ENCODE assay signal across 32 mouse cellular contexts in the genomic region with DNA sequence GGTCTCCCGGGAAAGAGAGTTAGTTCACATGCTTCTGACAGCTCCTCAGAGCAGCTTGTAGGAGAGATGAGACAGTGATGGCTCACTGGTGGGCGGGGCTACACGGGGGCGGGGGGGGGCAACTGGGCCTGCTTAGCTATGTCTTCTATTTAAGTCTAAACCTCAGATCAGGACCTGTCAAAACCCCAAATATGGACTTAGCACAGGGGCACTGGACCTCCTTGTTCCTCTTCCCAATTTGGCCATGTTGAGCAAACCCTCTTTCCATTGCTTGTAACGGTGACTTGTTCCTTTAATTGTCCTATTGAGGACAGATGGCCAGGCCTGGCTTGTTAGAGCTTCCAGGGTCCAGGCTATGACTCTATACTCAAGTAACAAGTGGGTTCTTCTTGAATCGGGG. TPM values are rescaled to one million over a fixed set of nuclear protein-coding genes. Genes with fewer than 3 reads are reported as not detected.
DNase-seq lines count a peak whose midpoint lies in the region; ATAC-seq lines count a peak whose summit lies in the region.
"Had no signal": no experiment of that assay in that cellular context is flagged by ENCODE, and none has a peak within 500 bp of the region (broad histone marks: within the 10 kb centered on the region; RNA-seq: fewer than 3 reads in every experiment).

No protein-coding gene starts in this region.

- H3K9ac ChIP-seq in kidney, embryonic 15.5 days, result no peak overlapping the region
- H3K9ac ChIP-seq: embryonic facial prominence, embryonic 15.5 days; midbrain, embryonic 15.5 days; neural tube, embryonic 12.5 days; stomach, embryonic 15.5 days had no signal

- H3K36me3 ChIP-seq in kidney, embryonic 15.5 days, result no peaks in the 10 kb centered on the region
- H3K36me3 ChIP-seq in embryonic facial prominence, embryonic 10.5 days (replicated peaks), result no peaks in the 10 kb centered on the region
- H3K36me3 ChIP-seq: embryonic facial prominence, embryonic 15.5 days; G1E; midbrain, embryonic 15.5 days; neural tube, embryonic 12.5 days; stomach, embryonic 15.5 days had no signal

- H3K4me2 ChIP-seq in kidney, embryonic 15.5 days, result no peak overlapping the region
- H3K4me2 ChIP-seq: embryonic facial prominence, embryonic 15.5 days; heart, embryonic 11.5 days; midbrain, embryonic 15.5 days; neural tube, embryonic 12.5 days; stomach, embryonic 15.5 days had no signal

- H3K27ac ChIP-seq in kidney, embryonic 15.5 days, result no peak overlapping the region
- no peak overlapping the region for H3K27ac ChIP-seq in embryonic facial prominence, embryonic 10.5 days (replicated peaks)
- H3K27ac ChIP-seq: embryonic facial prominence, embryonic 15.5 days; midbrain, embryonic 15.5 days; neural tube, embryonic 12.5 days; stomach, embryonic 15.5 days had no signal

- WGBS in kidney, embryonic 15.5 days, result 74% methylated on average over 6 of the region's 6 CpGs
- 84% methylated on average over 6 of the region's 6 CpGs for WGBS in embryonic facial prominence, embryonic 10.5 days

- peak; percentile 1 for DNase-seq in kidney, postnatal 10 days
- peak; percentile 9 to 53 for DNase-seq in spleen, postnatal 4 days (ENCODE audit: low spot score in 2 of 2)
- no peak for DNase-seq in spleen, postnatal 14 days (ENCODE audit: low spot score in 2 of 2)
- DNase-seq in embryonic facial prominence, embryonic 10.5 days (ENCODE audit: low spot score), result no peak
- DNase-seq: adrenal gland, postnatal 10 days; B cell, adult 2 months; cerebellum, adult 8-10 months; cerebellum, postnatal 36 days; kidney, adult 2 months; kidney, postnatal 14 days; lung, postnatal 10 days; retina, postnatal 1 day; thymus, adult 2 months had no signal

- no peaks in the 10 kb centered on the region for H3K4me1 ChIP-seq in kidney, embryonic 15.5 days
- H3K4me1 ChIP-seq in embryonic facial prominence, embryonic 10.5 days, result no peaks in the 10 kb centered on the region
- H3K4me1 ChIP-seq: embryonic facial prominence, embryonic 15.5 days; midbrain, embryonic 15.5 days; neural tube, embryonic 12.5 days; stomach, embryonic 15.5 days had no signal

- no peaks in the 10 kb centered on the region for H3K9me3 ChIP-seq in kidney, embryonic 15.5 days (replicated peaks)
- no peaks in the 10 kb centered on the region for H3K9me3 ChIP-seq in embryonic facial prominence, embryonic 10.5 days
- H3K9me3 ChIP-seq: embryonic facial prominence, embryonic 15.5 days; G1E; midbrain, embryonic 15.5 days; neural tube, embryonic 12.5 days; stomach, embryonic 15.5 days had no signal

- no peak for ATAC-seq in kidney, embryonic 15.5 days (replicated peaks; ENCODE audit: low FRiP score)
- ATAC-seq in megakaryocyte, adult 5-6 weeks (ENCODE audit: poor library complexity, severe bottlenecking), result peak; percentile 22
- no peak for ATAC-seq in frontal cortex, adult (ENCODE audit: low TSS enrichment)
- ATAC-seq: activated CD4-positive, CD25-positive, alpha-beta regulatory T cell, adult 4 months; forebrain, embryonic 14.5 days; midbrain, embryonic 15.5 days had no signal

- no peaks in the 10 kb centered on the region for H3K27me3 ChIP-seq in kidney, embryonic 15.5 days
- H3K27me3 ChIP-seq in embryonic facial prominence, embryonic 10.5 days (replicated peaks; ENCODE audit: low read depth, poor library complexity, severe bottlenecking), result no peaks in the 10 kb centered on the region
- H3K27me3 ChIP-seq: CH12.LX; embryonic facial prominence, embryonic 15.5 days; midbrain, embryonic 15.5 days; neural tube, embryonic 12.5 days; stomach, embryonic 15.5 days had no signal

- H3K4me3 ChIP-seq in kidney, embryonic 15.5 days (replicated peaks), result no peak overlapping the region
- no peak overlapping the region for H3K4me3 ChIP-seq in embryonic facial prominence, embryonic 10.5 days
- H3K4me3 ChIP-seq: embryonic facial prominence, embryonic 15.5 days; midbrain, embryonic 15.5 days; neural tube, embryonic 12.5 days; stomach, embryonic 15.5 days had no signal

RNA-seq across cellular contexts. Expression of a gene that starts 4.6 kb away (rescaled TPM):
- 1.3 and 2.4 TPM in 2 replicates for polyA plus RNA-seq in kidney, embryonic 15.5 days (2015; fragmentation: Nextera tagmentation; extraction: Ambion mirVana)
- total RNA-seq in megakaryocyte, adult 5-6 weeks (2015), result 65.2 and 103 TPM in 2 replicates
- 95.8 and 100 TPM in 2 replicates for total RNA-seq in megakaryocyte, adult 5-6 weeks (2017)
- 0.28 and 0.79 TPM in 2 replicates for polyA plus RNA-seq in embryonic facial prominence, embryonic 10.5 days (2016; fragmentation: Nextera tagmentation; extraction: Ambion mirVana)
- total RNA-seq: megakaryocyte-erythroid progenitor cell, adult 5-6 weeks had no signal
- polyA plus RNA-seq: activated CD4-positive, CD25-positive, alpha-beta regulatory T cell, adult 4 months; midbrain, embryonic 15.5 days had no signal

RNA-seq across cellular contexts. Expression of a gene that starts 26.4 kb away (rescaled TPM):
- polyA plus RNA-seq in kidney, embryonic 15.5 days (2015; fragmentation: Nextera tagmentation; extraction: Ambion mirVana), result 0.33 and 0.66 TPM in 2 replicates
- total RNA-seq in megakaryocyte, adult 5-6 weeks (2015), result 94.9 and 109 TPM in 2 replicates
- total RNA-seq in megakaryocyte, adult 5-6 weeks (2017), result 82.8 and 86.5 TPM in 2 replicates
- 0.16 TPM in 1 of 2 replicates, not detected in the other for polyA plus RNA-seq in embryonic facial prominence, embryonic 10.5 days (2016; fragmentation: Nextera tagmentation; extraction: Ambion mirVana)
- total RNA-seq: CH12.LX; layer of hippocampus, adult 18-20 months; left cerebral cortex, adult 18-20 months; left cerebral cortex, postnatal 36 days; megakaryocyte-erythroid progenitor cell, adult 5-6 weeks had no signal
- polyA plus RNA-seq: brain, embryonic 14.5 days; forebrain, embryonic 14.5 days; G1E; hindbrain, embryonic 11.5 days; midbrain, embryonic 15.5 days; neural tube, embryonic 12.5 days had no signal

RNA-seq across cellular contexts. Expression of a gene that starts 40.1 kb away (rescaled TPM):
- 0.54 and 1.1 TPM in 2 replicates for polyA plus RNA-seq in kidney, embryonic 15.5 days (2015; fragmentation: Nextera tagmentation; extraction: Ambion mirVana)
- 106 and 132 TPM in 2 replicates for total RNA-seq in megakaryocyte, adult 5-6 weeks (2015)
- 62.6 and 73.1 TPM in 2 replicates for total RNA-seq in megakaryocyte, adult 5-6 weeks (2017)
- polyA plus RNA-seq in embryonic facial prominence, embryonic 10.5 days (2016; fragmentation: Nextera tagmentation; extraction: Ambion mirVana), result not detected in 2 replicates
- total RNA-seq: CH12.LX; gastrocnemius, adult 8-10 months; layer of hippocampus, adult 18-20 months; left cerebral cortex, postnatal 36 days; megakaryocyte-erythroid progenitor cell, adult 5-6 weeks had no signal
- polyA plus RNA-seq: activated CD4-positive, CD25-positive, alpha-beta regulatory T cell, adult 4 months; forebrain, embryonic 14.5 days; hindbrain, embryonic 11.5 days; midbrain, embryonic 15.5 days; neural tube, embryonic 12.5 days had no signal

RNA-seq across cellular contexts. Expression of a gene that starts 43.9 kb away (rescaled TPM):
- polyA plus RNA-seq in kidney, embryonic 15.5 days (2015; fragmentation: Nextera tagmentation; extraction: Ambion mirVana), result 26.6 and 31.8 TPM in 2 replicates
- total RNA-seq in megakaryocyte, adult 5-6 weeks (2015), result 6.4 and 10.0 TPM in 2 replicates
- total RNA-seq in megakaryocyte, adult 5-6 weeks (2017), result 16.1 and 18.1 TPM in 2 replicates
- polyA plus RNA-seq in embryonic facial prominence, embryonic 10.5 days (2016; fragmentation: Nextera tagmentation; extraction: Ambion mirVana), result 14.5 and 17.5 TPM in 2 replicates

RNA-seq across cellular contexts. Expression of a gene that starts 44.1 kb away (rescaled TPM):
- 9.2 and 10.4 TPM in 2 replicates for polyA plus RNA-seq in kidney, embryonic 15.5 days (2015; fragmentation: Nextera tagmentation; extraction: Ambion mirVana)
- 20.9 and 24.0 TPM in 2 replicates for total RNA-seq in megakaryocyte, adult 5-6 weeks (2015)
- 16.2 and 22.8 TPM in 2 replicates for total RNA-seq in megakaryocyte, adult 5-6 weeks (2017)
- 9.1 and 11.5 TPM in 2 replicates for polyA plus RNA-seq in embryonic facial prominence, embryonic 10.5 days (2016; fragmentation: Nextera tagmentation; extraction: Ambion mirVana)

Comparison
In these comparisons a context has a peak if more than half of its experiments do, and no peak if none do; other contexts are left out.
1. DNase-seq: peak in kidney, postnatal 10 days (single experiment) and spleen, postnatal 4 days (2 of 2); none in spleen, postnatal 14 days (0 of 2) and embryonic facial prominence, embryonic 10.5 days (single experiment).